Mouse (Mus musculus): ENCODE results near the gene Ppil1. TPM values are rescaled to one million over a fixed set of nuclear protein-coding genes. Genes with fewer than 3 reads are reported as not detected.

Ppil1 gene
- total RNA-seq, 4 experiments from 2014 or later, result 17.0 to 19.9 (median 19.5) TPM

Other genes starting within 250 kb of the Ppil1 start
- 100 to 1,000 TPM; 101 to 142 (median 115) TPM for gene Srsf3, start 231.6 kb downstream of the Ppil1 start, total RNA-seq (2022)
- gene Cdkn1a, start 173.2 kb downstream of the Ppil1 start, total RNA-seq (2022), result 10 to 100 TPM; 18.9 to 27.0 (median 19.5) TPM
- under 1 TPM in 1 of 4 experiments, not detected in 3; 0.14 TPM for gene Rab44, start 150.0 kb downstream of the Ppil1 start, total RNA-seq (2022)
- gene Cpne5, start 26.0 kb downstream of the Ppil1 start, total RNA-seq (2022), result 100 to 1,000 TPM; 167 to 193 (median 174) TPM
- 100 to 1,000 TPM in 3 of 4 experiments, 10 to 100 TPM in 1; 98.1 to 131 (median 114) TPM for gene BC004004, start 4.6 kb upstream of the Ppil1 start, total RNA-seq (2022)
- gene Pi16, start 53.5 kb upstream of the Ppil1 start, total RNA-seq (2022), result 1 to 10 TPM; 1.2 to 1.6 (median 1.4) TPM
- gene Mtch1, start 83.7 kb upstream of the Ppil1 start, total RNA-seq (2022), result 100 to 1,000 TPM; 565 to 601 (median 593) TPM
- gene Fgd2, start 96.7 kb upstream of the Ppil1 start, total RNA-seq (2022), result 1 to 10 TPM; 7.5 to 7.9 (median 7.6) TPM
- 1 to 10 TPM; 4.3 to 6.0 (median 5.1) TPM for gene Pim1, start 226.6 kb upstream of the Ppil1 start, total RNA-seq (2022)